Mouse (Mus musculus): ENCODE data around the gene Cstf3. TPM values are rescaled to one million over a fixed set of nuclear protein-coding genes. Genes with fewer than 3 reads are reported as not detected.

Cstf3 gene
- polyA plus RNA-seq, 1 experiment from 2014 or later = 109 TPM

- no peak overlapping the region for H3K4me3 ChIP-seq (replicated peaks)
- 0 out of 2 replicates have a peak, but pooled peaks cover 4% of the 10 kb centered on the region for H3K4me1 ChIP-seq (replicated peaks)
- ATAC-seq = no peak
- peaks cover 33% of the 10 kb centered on the region for H3K36me3 ChIP-seq
- no peak overlapping the region for H3K27ac ChIP-seq
- no peak overlapping the region for H3K9ac ChIP-seq (replicated peaks)
- H3K4me2 ChIP-seq (replicated peaks) = no peak overlapping the region
- H3K9me3 ChIP-seq = no peaks in the 10 kb centered on the region
- H3K27me3 ChIP-seq = no peaks in the 10 kb centered on the region
- 81% methylated on average over 8 of the region's 8 CpGs for WGBS
Measured at GRCm38 (mm10) chr2:104688724-104689123, 98.4 kb downstream of the Cstf3 start.

- 81% methylated on average over 4 of the region's 4 CpGs for WGBS
- H3K36me3 ChIP-seq = peaks cover 22% of the 10 kb centered on the region
- H3K4me3 ChIP-seq (replicated peaks) = no peak overlapping the region
- no peak overlapping the region for H3K4me2 ChIP-seq (replicated peaks)
- no peaks in the 10 kb centered on the region for H3K9me3 ChIP-seq
- H3K4me1 ChIP-seq (replicated peaks) = no peaks in the 10 kb centered on the region
- no peak overlapping the region for H3K27ac ChIP-seq
- no peaks in the 10 kb centered on the region for H3K27me3 ChIP-seq
- no peak overlapping the region for H3K9ac ChIP-seq (replicated peaks)
- no peak for ATAC-seq
Measured at GRCm38 (mm10) chr2:104690720-104691119, 100.4 kb downstream of the Cstf3 start.

DNA sequence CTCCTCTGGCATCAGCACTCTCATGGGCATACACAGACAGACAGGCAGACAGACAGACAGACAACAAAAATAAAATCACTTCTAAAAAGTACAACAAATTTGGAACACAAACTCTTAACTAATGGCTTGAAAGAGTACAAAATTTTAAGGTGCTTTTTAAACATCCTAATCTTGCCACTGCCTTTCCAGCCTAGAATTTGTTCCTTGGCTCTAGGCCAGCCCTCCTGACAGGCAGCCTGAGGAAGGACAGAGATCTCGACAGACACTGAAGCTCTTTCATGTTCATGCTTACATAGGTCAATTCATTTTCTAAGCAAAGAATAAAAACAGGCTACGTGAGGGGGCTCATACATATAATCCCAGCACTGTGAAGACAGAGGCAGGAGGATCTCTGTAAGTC, 102.2 kb downstream of the Cstf3 start:
- Histone ChIP-seq H3K9ac (replicated peaks) (no peak overlapping the region), H3K4me3 (replicated peaks) (no peak overlapping the region), H3K36me3 (peaks cover 22% of the 10 kb centered on the region), H3K27me3 (no peaks in the 10 kb centered on the region), H3K27ac (no peak overlapping the region), H3K4me1 (replicated peaks) (no peaks in the 10 kb centered on the region), H3K9me3 (no peaks in the 10 kb centered on the region), H3K4me2 (replicated peaks) (no peak overlapping the region)
- WGBS = 78% methylated on average over 2 of the region's 2 CpGs
- no peak for ATAC-seq

DNA sequence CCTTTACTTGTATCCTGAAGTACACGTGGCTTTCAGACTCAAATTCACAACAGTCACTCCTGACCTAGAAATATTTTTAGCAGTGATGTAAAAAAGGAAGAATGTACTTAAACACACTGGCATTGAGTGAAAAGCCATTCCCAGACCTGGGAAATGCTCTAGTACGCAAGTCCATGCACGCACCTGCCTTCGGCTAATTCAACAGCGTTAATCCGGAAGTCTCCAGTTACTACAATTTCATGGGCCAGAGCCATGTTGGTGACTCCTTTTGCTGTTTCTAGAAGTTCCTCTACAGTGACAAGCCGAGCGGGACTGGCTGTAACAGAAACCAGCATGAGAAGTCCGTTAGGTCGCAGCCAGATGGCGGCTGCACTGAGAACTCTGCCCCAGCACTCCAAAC, 109.3 kb downstream of the Cstf3 start:
- Histone ChIP-seq H3K36me3 (peaks cover 28% of the 10 kb centered on the region), H3K27ac (no peak overlapping the region), H3K4me1 (replicated peaks) (no peaks in the 10 kb centered on the region), H3K9me3 (no peaks in the 10 kb centered on the region), H3K4me3 (replicated peaks) (no peak overlapping the region), H3K4me2 (replicated peaks) (no peak overlapping the region), H3K9ac (replicated peaks) (no peak overlapping the region), H3K27me3 (no peaks in the 10 kb centered on the region)
- ATAC-seq = no peak
- WGBS = 92% methylated on average over 11 of the region's 11 CpGs

DNA sequence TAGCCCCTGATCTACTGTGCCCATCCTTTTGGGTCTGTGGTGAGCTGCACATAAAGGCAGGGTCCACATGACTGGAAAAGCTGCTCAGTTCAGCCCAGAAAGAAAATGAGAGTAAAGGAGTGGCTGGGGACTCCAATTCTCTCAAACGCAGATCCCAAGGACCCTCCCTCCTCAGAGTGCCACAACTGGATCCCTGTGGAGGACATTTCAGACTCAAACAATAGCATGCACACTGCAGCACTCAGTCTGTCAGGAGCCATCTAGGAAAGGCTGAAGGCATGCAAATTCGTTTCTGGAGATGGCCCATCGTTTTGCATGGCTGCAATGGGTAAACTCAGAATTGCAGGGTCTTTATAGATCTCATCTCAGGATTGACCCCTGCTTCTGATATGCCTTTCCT, 112.8 kb downstream of the Cstf3 start:
- ATAC-seq = no peak
- no peak overlapping the region for H3K27ac ChIP-seq
- peaks cover 37% of the 10 kb centered on the region for H3K36me3 ChIP-seq
- no peak overlapping the region for H3K9ac ChIP-seq (replicated peaks)
- no peak overlapping the region for H3K4me3 ChIP-seq (replicated peaks)
- H3K9me3 ChIP-seq = no peaks in the 10 kb centered on the region
- 70% methylated on average over 3 of the region's 3 CpGs for WGBS
- H3K4me1 ChIP-seq (replicated peaks) = no peaks in the 10 kb centered on the region
- H3K4me2 ChIP-seq (replicated peaks) = no peak overlapping the region
- H3K27me3 ChIP-seq = no peaks in the 10 kb centered on the region

GRCm38 (mm10) chr2:104704355-104704754, 114.0 kb downstream of the Cstf3 start:
- Histone ChIP-seq H3K27ac (no peak overlapping the region), H3K27me3 (no peaks in the 10 kb centered on the region), H3K9ac (replicated peaks) (no peak overlapping the region), H3K9me3 (no peaks in the 10 kb centered on the region), H3K36me3 (peaks cover 33% of the 10 kb centered on the region), H3K4me2 (replicated peaks) (no peak overlapping the region), H3K4me1 (replicated peaks) (no peaks in the 10 kb centered on the region; the same call in 1 of the 2 replicates), H3K4me3 (replicated peaks) (no peak overlapping the region)
- WGBS = 82% methylated on average over 3 of the region's 3 CpGs
- no peak for ATAC-seq

DNA sequence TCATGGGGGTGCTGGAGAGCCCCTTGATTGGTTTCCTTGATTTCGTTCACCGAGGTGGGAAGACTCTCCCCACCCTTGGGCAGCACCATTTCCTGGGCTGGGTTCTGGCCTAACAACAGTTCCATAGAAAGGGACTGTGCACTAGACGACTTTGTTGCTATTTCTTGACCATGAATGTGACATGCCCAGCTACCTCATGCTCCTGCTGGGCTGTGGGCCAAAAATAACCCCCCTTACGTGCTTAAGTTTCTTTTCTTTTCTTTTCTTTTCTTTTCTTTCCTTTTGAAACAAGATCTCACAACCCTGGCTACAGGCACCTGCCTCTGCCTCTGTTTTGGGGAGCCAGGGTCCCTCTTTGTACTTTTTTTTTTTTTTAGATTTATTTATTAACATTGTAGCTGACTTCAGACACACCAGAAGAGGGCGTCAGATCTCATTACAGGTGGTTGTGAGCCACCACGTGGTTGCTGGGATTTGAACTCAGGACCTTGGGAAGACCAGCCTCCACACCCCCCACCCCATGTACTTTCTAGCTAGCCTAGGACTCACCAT, 119.5 kb downstream of the Cstf3 start:
- no peaks in the 10 kb centered on the region for H3K9me3 ChIP-seq
- WGBS = 67% methylated on average over 6 of the region's 6 CpGs
- H3K4me2 ChIP-seq (replicated peaks) = no peak overlapping the region
- peaks cover 25% of the 10 kb centered on the region for H3K4me1 ChIP-seq (replicated peaks)
- H3K27ac ChIP-seq = no peak overlapping the region
- peaks cover 5% of the 10 kb centered on the region; the same call in 1 of the 2 replicates for H3K27me3 ChIP-seq
- ATAC-seq = no peak
- H3K9ac ChIP-seq (replicated peaks) = no peak overlapping the region
- peaks cover 21% of the 10 kb centered on the region; the same call in 1 of the 2 replicates for H3K36me3 ChIP-seq
- H3K4me3 ChIP-seq (replicated peaks) = no peak overlapping the region

GRCm38 (mm10) chr2:104710670-104711370, 120.5 kb downstream of the Cstf3 start:
- Histone ChIP-seq H3K27me3 (peaks cover 5% of the 10 kb centered on the region; the same call in 1 of the 2 replicates), H3K36me3 (peaks cover 13% of the 10 kb centered on the region; the same call in 1 of the 2 replicates), H3K27ac (peak overlapping the region; percentile 91), H3K9me3 (no peaks in the 10 kb centered on the region), H3K9ac (replicated peaks) (peak overlapping the region; percentile 89), H3K4me1 (replicated peaks) (peaks cover 25% of the 10 kb centered on the region), H3K4me2 (replicated peaks) (peak overlapping the region; percentile 66), H3K4me3 (replicated peaks) (peak overlapping the region; percentile 74)
- ATAC-seq = no peak
- WGBS = 18% methylated on average over 6 of the region's 6 CpGs

DNA sequence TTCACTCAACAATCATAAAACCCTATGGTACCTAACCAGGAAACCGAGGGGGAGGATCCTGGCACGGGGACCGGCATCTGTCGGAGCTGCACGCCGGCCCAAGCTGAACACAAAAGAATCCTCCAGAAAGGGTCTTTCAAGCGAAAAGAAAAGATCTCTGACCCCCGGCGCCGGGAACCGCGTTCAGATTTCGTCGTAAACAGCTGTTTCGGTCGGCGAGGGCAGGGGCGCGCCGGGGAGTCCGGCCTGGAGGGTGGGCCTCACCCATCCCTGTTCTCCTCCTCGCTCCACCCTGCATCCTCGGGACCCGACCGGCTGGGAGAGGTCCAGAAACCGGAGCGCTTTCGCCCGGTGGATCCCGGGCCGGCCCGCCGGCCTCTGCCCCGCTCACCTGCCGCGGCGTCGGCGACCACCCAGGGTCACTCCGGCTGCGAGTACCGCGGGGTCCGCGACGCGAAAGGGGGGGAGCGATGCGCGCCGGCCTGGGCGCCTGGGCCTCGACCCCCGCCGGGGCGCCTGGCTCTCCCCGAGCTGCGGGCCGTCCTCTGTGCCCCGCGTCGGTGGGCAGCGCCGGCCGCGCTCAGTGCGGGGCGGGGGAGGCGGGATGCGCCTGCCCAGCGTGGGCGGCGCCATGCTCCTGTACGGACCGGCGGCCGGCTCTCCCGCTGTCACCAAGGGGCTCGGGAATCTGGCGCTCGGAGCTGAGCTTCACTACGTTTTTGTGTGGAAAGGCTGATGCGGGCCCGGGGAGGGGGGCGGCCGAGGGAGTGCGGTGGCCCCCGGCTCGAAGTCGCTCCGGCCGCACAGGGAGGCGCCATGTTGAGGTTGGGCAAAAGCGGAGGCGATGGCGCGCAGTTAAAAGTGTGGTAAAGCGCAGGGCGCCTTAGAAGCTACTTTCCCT, 121.5 kb downstream of the Cstf3 start, which contains the start of gene Tcp11l1:
Gene Tcp11l1, minus strand, starts transcription at position 585 of the 901 bp plus-strand sequence.
- H3K4me3 ChIP-seq (replicated peaks) = peak within 1 kb of the TSS; percentile 74
- no peaks in the 10 kb centered on the region for H3K9me3 ChIP-seq
- H3K36me3 ChIP-seq = peaks cover 8% of the 10 kb centered on the region; the same call in 1 of the 2 replicates
- peaks cover 25% of the 10 kb centered on the region for H3K4me1 ChIP-seq (replicated peaks)
- peak within 1 kb of the TSS; percentile 89 for H3K9ac ChIP-seq (replicated peaks)
- H3K27ac ChIP-seq = peak within 1 kb of the TSS; percentile 91
- under 1% methylated on average over 97 of the region's 99 CpGs for WGBS
- H3K27me3 ChIP-seq = peaks cover 5% of the 10 kb centered on the region; the same call in 1 of the 2 replicates
- H3K4me2 ChIP-seq (replicated peaks) = peak within 1 kb of the TSS; percentile 66
- ATAC-seq = peak; percentile 97

GRCm38 (mm10) chr2:104712486-104712809, 122.1 kb downstream of the Cstf3 start:
- Histone ChIP-seq H3K9ac (replicated peaks) (peak overlapping the region; percentile 89), H3K4me1 (replicated peaks) (peaks cover 25% of the 10 kb centered on the region), H3K27me3 (peaks cover 5% of the 10 kb centered on the region; the same call in 1 of the 2 replicates), H3K4me2 (replicated peaks) (peak overlapping the region; percentile 66), H3K9me3 (no peaks in the 10 kb centered on the region), H3K36me3 (peaks cover 8% of the 10 kb centered on the region; the same call in 1 of the 2 replicates), H3K4me3 (replicated peaks) (peak overlapping the region; percentile 74), H3K27ac (peak overlapping the region; percentile 91)
- ATAC-seq = no peak
- WGBS = 5% methylated on average over 7 of the region's 7 CpGs

DNA sequence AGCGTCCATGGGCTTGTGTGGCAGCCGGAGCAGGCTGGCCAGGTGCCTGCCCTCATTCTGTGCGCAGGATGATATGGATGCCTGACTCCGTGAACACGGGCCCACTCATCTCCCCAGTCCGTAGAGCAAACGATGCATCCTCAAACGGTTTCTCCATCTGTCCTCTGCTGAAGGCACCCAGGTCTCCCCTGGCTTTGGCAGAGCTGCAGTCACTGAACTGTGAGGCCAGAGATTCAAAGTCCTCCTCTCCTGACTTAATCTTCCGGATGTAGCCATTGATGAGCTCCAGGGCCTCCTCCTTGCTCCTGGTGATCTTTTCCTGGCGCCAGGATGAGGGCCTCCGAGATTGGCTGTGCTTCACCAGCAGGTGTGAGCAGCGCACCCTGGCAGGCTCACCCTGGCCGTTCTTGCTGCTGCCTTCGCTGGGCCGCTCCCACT, 124.0 kb downstream of the Cstf3 start:
- ATAC-seq = no peak
- Histone ChIP-seq H3K4me1 (replicated peaks) (peaks cover 25% of the 10 kb centered on the region), H3K36me3 (no peaks in the 10 kb centered on the region), H3K27ac (no peak overlapping the region), H3K27me3 (peaks cover 5% of the 10 kb centered on the region; the same call in 1 of the 2 replicates), H3K9me3 (no peaks in the 10 kb centered on the region), H3K4me3 (replicated peaks) (no peak overlapping the region), H3K4me2 (replicated peaks) (no peak overlapping the region), H3K9ac (replicated peaks) (0 out of 2 replicates have a peak overlapping the region, but pooled peaks have one; percentile 3)
- 37% methylated on average over 15 of the region's 15 CpGs for WGBS

All from midbrain, embryonic 13.5 days (tissue).